Mouse (Mus musculus) ES-E14 (cell line): Measurements from ENCODE around the gene Dync1i2.

Experiments used
- CHD2 ChIP-seq: IDR thresholded peaks from 2 replicates; pipeline ENCODE4 v1.6.1; 2014; ENCODE audit warnings: mild to moderate bottlenecking, low read depth, low read length, inconsistent platforms
- HCFC1 ChIP-seq: IDR thresholded peaks from 2 replicates; pipeline ENCODE4 v1.6.1; 2012; ENCODE audit warnings: low read length, inconsistent platforms, borderline replicate concordance; ENCODE audit not compliant: insufficient read depth
- MAFK ChIP-seq: IDR thresholded peaks from 2 replicates; pipeline ENCODE4 v1.6.1; 2014; ENCODE audit warnings: mild to moderate bottlenecking, low read depth, low read length, inconsistent platforms; ENCODE audit not compliant: insufficient read depth
- ZC3H11A ChIP-seq: IDR thresholded peaks from 2 replicates; pipeline ENCODE4 v1.6.1; 2012; ENCODE audit warnings: low read depth, mild to moderate bottlenecking, inconsistent platforms, low read length, borderline replicate concordance

- TF ChIP-seq HCFC1 (no peak), MAFK (no peak), ZC3H11A (no peak), CHD2 (no peak)
Observed at GRCm38 (mm10) chr2:71236009-71236408, 24.5 kb downstream of the Dync1i2 start.
